Mouse (Mus musculus): ENCODE measurements around the gene Hist1h1t.
A peak's percentile ranks its signal among the peaks of the same experiment; 100 is the strongest.
"Not testable (repeated sequence)": the region's sequence is repeated elsewhere in the genome, so short reads cannot be mapped to it uniquely, and the experiment has no call there.

Gene Hist1h1t

DNA sequence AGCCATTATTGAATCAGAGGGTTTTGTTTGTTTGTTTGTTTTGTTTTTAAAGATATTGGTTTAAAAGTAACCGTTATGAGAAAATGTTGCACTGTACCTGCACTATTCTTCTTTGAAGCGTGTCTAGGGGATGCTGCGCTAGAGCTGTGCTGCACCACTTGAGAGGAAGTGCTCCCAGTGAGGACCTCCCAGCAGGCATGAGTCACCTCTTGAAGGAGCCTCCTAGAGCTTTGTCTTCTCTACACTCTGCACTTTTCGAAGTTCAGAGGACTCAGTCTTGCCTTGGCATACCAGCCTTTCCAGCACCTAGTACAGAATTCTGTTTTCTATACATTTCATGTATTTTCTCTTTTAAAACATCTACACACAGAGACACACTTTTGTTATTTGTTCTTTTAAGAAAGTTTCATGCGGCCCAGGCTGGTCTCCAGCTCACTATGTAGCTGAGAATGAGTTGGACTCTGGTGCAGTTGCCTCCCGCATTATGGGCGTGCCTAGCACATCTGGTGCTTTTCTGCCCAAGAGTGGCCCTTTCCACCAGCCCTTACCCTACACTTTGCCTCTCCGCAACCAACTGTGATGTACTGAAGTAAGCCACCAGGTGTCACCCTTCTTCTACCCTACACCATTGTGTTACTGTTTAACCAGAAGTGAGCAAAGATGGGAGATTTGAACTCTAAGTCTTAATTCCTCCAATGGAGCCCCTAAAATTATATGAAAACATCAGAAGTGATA, 5.3 kb downstream of the Hist1h1t start:
- peak; percentile 84 for DNase-seq

DNA sequence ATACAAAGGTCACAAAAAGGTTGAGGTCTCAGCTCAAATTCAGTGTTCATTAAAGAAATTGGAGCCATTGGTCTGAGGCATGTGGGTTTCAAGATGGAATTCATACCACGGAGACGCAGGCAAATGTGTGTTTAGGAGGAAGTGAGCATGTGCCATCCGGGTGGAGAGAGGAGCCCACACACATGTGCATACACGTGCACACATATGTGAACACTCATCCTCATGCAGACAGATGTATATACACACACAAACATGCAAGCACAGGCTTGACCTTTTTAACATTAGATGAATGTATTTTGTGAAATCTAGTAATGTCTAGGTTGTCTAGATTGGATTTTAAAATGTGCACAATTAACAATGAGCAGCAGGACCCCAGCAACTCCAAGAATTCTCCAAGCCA, 6.6 kb downstream of the Hist1h1t start:
- no peak for DNase-seq

DNA sequence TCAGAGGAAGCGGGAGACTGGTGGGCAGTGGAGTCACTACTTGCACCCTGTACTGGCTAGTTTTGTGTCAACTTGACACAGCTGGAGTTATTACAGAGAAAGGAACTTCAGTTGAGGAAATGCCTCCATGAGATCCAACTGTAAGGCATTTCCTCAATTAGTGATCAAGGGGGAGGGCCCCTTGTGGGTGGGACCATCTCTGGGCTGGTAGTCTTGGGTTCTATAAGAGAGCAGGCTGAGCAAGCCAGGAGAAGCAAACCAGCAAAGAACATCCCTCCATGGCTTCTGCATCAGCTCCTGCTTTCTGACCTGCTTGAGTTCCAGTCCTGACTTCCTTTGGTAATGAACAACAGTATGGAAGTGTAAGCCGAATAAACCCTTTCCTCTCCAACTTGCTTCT, 7.2 kb downstream of the Hist1h1t start:
- DNase-seq = not testable (repeated sequence)

DNA sequence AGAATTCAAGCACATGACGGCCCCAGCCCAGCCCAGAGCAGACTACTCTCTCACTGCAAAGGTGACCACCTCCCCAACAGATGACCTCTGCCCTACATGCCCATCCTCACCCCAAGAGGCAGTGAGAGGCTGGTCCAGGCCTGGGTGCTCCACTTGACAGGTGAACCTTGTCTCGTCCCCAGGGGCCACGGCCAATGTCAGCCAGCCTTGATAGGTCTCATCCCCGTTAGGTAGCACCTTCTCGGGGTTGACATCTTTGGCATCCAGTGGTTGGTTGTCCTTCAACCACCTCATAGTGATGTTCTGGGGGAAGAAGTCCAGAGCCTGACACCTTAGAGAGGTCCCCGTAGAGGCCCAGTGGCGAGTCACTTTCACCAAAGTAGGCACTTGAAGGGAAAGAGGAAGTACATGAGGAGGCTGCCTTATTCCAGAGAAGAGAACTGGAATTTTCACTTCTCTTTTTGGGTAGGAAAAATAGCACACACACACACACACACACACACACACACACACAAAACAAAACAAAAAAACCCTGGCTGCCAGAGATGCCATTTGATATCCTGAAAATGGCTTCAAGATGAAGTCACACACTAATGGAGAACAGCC, 10.2 kb downstream of the Hist1h1t start:
- DNase-seq = no peak

DNA sequence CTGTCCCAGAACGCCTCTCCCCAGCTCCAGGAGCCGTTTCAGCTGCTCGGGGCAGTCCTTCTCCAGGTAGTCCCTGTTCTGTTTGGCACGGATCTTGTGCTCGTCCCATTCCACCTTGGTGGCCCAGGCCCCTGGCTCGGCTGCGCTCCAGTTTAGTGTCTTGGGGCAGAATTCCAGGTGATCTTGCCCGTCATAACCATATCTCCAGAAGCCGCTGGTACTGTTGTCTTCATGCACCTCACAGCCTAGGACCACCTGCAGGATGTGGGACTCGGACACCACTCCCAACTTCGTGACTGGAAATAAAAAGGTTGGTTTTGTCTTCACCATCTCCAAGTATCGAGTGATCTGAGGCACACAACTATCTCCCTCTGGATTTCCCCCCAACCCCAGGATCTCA, 11.2 kb downstream of the Hist1h1t start:
- no peak for DNase-seq

DNA sequence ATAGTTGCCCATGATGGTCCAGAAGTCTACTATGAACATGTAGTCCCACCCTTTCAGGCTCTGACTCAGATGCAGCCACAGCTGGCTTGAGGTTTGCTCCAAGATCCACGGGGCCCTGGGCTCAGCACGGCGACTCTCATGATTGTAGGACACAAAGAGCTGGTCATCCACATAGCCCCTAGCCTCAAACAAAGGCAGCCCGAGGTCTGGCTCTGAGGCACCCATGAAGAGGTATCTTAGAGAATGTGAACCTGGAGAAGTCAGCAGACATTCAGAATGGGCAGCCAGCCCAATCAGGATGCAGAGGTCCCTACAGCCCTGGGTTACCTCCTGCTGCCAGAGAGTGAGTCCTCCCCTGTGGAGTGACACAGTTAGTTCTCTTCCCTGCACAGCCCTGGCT, 12.4 kb downstream of the Hist1h1t start:
- no peak for DNase-seq

DNA sequence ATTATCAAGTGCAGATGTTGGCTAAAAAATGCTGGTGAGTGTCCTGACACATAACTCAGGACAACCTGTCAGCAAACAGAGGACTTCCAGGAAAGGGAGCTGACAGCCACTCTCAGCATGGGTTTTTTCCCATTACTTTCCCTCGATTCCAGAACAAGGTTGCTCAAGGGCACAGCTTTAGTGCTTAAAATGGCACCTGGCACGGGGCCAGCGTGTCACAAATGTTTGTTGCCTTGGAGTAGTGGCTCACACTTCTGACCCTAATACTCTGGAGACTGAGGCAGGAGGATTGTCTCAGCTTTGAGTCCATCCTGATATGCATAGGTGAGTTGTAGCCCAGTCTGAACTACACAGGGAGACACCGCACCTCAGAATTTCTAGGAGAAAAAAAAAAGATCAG, 13.0 kb downstream of the Hist1h1t start:
- DNase-seq = no peak

DNA sequence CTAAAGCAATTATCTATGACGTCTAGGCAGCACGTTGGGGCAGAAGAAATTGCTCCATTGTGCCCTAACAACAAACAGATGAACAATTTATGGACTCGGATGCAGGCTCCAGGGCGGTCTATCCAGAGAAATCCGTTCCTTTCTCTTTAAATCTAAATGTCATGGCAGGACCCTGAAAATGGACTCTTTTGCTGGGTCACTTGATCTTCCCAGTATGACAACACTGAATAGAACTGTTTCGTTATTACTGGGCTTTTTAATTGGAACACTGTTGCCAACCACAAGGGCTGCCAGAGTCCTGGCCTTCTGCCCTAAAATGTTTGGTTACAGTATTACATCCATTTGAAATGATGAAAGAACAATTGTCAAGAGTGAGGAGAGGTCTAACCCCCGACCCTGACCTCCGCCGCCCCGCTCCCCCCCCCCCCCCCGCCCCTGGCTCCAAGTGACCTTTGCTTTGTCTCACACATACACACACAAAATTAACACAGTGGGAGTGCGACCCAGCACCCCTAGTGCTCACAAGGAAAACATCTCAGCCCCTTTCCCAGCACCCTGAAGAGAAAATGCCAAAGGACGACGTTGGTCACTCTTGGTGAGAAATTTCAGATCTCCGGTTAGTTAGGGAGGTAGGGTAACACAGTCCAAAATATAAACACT, 14.2 kb downstream of the Hist1h1t start:
- no peak for DNase-seq

DNA sequence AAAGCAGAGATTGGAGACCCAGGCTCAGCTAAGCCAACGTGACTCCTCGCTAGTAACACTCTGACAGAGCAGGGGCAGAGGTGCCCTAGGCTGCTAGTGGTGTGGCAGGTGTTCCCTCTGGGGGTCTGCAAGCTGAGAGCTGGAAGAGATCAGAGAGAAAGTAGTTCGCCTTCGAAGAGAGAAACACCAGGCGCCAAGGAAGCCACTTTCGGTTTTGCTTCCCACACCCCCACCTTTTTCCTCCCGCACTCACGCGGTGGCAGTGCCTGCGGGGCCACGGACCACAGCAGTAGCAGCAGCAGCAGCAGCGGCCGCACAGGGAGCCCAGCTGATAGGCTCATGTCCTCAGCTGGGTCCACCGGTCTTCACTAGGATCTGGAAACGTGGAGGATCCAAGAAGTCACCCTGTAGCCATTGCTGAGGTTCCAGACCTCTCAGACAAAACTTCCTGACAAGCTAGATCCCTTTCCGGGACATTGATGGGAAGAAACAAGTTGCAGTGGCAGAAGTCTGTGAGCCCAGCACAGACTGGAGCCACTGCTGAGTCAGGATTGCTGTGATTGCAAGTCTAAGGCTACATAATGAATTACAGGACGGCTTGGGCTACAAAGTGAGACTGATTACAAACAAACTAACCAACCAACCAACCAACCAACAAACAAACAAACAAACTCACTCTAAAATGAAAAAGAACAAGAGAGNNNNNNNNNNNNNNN, 14.9 kb downstream of the Hist1h1t start, which contains the start of gene Hfe:
Gene Hfe, minus strand, starts transcription at position 481 of the 716 bp plus-strand sequence.
- peak; percentile 78 for DNase-seq

DNA sequence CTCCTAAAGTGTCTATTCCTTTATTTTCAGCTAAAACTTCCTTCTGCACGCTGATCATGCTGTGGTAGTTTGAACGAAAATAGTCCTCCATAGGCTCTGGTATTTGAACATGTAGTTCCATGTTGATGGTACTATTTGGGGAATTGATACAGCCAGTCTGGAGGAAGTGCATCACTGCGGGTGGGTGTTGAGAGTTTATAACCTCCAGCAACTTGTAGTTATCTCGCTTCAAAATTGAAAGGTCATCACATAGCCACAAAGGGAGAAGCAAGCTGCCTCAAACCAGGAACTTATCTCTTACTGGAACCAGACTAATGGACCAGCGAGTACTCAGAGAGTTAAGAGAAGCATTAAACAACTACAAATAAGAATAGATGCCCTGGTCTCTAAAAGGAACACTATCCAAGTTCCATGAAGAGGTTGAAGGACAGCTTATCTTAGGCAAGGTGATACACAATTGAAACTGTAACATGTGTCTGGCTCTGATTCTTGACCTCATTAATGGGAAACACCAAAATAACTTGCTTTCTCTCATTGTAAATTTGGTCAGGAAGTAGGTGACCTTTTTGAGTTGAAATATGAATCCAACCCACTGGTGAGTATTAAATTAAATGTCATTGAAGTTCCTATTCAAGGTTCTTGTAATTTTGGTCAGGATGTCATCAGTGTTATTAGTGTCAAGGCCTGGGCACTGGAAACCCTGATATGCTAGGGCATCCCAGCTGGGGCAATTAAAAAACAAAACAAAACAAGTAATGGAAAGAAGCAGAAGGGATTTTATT, 20.8 kb downstream of the Hist1h1t start:
- no peak for DNase-seq

DNA sequence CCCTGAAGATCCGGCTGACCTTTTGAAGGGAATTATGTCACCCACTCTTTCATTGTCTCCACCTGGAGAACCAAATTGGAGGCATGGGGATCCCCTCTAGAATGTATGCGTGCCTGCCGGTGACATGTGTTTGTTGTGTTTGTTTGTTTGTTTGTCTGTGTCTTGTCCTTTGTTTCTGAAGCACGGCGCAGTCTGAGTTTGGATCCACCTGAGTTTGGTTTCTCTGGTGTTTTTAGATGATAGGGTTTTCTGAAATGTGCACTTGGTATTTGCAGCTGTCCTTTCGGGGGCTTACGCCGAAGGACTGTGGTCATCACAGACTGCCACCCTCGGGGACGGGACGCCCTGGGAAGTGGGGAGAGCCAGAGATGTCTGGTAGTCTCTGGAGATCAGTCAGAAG, 21.6 kb downstream of the Hist1h1t start:
- DNase-seq = no peak

DNA sequence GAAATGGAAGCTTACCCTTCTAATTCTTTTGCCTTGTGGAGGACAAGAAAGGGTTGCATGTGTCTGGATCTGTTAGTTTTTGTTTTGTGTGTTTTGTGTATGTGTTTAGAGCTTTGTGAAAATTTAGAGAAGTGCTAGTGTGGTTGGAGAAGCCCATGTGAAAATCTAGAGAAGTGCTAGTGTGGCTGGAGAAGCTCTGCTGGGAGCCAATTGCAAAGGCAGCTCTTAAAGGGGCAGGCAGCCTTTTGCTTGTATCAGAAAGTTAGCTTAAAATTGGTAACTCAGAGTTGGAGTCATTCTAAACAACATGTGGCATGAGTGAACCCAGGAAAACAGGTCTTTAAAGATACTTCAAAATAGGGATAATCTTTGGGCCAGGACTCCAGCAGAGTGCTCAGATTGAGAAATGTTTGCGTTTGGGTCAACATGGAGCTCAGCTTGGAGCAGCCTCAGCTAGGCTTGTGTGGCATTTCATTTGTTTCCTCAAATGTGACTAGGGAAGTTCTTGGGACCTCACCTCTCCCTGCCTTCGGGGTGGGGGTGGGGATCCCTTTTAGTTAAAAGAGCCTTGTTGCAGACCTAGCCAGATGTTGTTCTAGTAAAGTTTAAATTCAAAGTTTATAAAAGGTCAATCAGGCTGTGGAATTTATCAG, 22.1 kb downstream of the Hist1h1t start:
- not testable (repeated sequence) for DNase-seq

DNA sequence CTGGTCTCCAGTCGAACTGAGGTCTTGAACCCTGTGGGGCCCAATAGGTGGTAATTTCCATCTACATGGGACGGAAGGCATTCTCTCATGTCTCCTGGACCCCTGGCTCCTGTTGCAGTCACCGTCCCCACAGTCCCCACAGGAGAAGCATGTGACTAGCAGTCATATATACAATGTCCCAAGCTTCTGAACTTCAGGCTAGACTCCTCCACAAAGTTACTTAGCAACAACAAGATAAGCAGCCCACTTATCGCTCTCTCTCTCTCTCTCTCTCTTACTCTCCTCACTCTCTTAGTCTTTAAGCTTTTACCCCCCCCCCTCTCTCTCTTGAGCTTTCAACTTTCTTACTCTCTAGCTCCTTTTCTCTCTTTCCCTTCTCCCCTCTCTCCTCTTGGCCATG, 28.6 kb downstream of the Hist1h1t start:
- no peak for DNase-seq

DNA sequence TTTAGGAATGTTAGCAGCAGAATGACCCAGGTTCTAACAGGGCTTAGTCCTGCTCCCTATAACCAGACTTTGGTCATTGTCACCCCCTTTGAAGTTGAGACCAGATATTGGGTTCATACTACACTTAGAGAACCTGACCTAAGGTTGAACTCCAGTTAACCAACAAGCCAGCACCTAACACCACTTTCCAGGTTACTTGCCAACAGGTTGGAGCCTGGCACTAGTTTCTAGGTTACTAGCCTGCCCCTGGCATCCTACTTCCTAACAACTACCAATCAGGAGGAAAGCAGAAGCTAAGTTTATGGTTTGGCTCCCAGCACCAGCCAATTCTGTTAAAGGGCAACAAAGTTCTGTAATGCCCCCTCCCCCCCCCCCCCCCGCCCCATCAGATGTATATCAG, 29.6 kb downstream of the Hist1h1t start:
- no peak for DNase-seq

DNA sequence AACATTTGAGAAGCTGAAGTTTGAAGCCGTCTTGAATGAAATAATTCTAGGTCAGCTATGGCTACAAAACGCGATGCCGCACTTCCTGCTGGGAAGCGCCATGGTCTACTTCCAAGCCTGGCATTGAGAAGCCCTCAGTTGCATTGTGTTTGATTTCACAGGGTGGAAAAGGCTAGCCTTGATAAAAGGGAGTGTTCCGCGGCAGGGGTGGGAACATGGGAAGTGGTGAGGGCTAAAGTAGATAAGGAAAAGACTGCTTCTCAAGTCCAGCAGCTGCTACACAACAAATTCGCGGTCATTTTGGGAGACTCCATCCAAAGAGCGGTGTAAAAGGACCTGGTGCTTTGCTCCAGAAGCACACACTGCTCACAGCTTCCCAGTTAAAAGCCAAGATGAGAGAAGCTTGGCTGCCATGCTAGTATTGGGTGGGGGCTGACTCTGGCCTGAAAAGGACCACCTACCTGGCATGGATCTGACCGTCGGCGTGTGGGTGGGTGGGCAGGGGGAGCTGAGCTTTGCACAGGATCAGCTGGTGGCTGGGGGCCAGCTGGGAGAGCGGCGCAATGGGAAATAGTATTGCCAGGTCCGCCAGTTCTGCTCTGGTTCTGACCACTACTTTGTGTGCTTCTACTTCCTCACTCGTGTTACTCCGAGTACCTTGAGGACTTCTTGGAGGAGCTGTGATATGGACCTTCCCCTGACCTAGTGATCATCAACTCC, 33.0 kb downstream of the Hist1h1t start:
- DNase-seq = no peak

DNA sequence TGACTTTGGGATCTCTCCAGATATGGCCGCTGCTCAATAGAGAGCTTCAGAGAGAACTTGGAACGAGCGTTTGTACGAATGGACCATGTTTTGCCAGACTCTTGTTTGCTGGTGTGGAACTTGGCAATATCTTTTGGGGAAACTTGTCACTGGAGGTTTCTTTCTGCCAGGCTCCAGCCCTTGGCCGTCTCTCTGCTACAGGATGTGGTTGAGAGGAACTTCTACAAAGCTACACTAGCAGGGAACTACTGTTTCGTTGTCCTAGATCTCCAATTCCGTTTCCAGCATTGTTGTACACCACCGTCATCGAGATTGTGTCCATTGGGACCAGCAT, 33.5 kb downstream of the Hist1h1t start:
- DNase-seq = peak; percentile 46

DNA sequence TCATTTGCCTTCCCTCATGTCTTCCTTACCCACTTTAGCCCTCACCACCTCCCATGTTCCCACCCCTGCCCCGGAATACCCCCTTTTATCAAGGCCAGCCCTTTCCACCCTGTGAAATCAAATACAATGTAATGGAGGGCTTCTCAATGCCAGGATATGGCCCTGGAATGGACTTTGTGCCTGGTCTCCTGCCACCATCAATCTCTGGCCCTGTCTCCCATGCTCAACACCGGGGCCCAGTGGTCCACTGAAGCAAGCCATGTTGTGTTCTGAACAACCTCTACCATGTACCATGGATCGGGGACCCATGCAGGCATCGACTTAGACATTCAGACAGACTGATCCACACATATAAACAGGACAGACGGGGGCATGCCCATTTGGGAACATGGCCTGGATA, 34.1 kb downstream of the Hist1h1t start:
- DNase-seq = no peak

DNA sequence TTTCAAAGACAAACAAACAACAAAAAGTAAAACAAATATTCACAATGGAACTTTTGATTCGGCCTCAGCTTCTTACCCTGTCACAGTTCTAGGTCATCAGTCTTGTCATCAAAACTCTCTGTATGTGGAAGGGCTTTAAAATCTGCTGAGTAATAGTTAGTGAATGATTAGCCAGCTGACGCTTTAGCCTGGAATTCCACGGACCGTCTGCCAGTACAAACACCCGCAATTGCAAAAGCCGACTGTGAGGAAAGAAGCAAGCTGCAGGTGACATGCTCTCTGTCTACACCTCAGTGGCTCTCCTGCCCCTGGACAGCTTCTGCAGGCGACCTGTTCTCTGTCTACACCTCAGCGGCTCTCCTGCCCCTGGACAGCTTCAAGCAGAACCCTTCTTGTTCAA, 34.9 kb downstream of the Hist1h1t start:
- no peak for DNase-seq

DNA sequence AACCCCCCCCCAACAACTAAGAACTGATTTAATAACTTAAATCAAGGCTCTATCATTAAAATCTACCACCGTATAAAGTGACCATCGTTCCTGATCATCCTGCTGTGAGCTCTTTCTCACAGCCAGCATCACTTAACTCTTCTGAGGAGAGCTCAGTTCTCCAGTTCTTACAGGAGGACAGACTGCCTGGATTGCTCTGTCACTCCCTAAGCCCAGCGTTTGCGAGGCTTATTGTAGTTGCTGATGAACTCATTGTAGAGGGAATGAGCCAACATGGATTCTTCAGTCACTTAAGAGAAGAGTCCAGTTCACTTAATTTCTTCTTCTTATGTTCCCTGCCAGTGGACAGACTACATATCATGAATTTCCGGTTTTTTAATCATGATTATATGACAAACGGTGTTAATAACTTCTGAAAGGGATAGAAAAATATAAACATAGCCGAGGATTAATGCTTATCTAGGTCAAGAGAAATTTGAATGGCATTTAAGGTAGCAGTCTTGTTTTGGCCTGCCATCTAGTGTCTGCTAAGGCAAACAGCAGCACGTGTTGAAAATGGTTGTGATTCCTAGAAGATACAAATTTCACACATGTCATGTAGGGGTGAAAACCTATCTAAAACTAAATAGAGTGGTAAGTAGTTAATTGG, 36.7 kb downstream of the Hist1h1t start:
- peak; percentile 35 for DNase-seq

DNA sequence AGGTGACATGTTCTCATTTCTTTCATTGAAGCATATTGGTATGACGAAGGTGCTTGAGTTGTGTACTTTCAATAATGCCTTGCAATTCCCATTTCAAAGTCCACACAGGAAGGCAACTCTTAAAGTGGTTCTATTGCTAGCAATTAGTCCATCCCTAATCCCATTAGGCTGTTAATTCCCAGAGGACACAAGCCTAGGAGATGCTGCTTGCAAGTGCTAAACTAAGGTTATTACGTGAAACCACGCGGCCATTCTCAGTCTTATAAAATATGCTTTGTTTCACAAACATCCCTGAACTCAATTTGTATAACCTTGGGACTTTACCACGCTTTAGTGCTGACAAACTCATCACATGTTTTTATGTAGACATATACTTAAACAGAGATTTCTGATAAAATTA, 41.5 kb downstream of the Hist1h1t start:
- DNase-seq = no peak

DNA sequence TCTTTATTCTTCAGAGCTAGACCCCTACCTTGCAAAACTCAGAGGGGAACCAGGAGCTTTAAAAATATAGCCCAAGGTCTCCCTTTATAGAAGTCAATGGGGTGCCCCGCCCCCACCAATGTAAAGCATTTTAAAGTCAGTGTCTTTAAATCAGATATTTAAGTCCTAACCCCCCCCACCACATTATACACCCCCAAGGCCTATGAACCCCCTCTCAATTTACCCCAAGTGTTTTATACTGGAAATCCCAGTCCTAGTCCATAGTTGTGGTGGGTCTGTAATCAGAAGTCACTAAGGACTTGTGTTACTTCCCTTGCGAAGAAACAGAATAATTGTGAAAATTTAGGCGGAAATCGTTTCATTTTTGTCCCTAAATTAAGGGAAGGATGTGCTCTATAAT, 42.4 kb downstream of the Hist1h1t start:
- DNase-seq = peak; percentile 49
